Mouse (Mus musculus) gastrocnemius, adult 2 months (tissue): ENCODE measurements around the gene Olfr679. TPM values are rescaled to one million over a fixed set of nuclear protein-coding genes. Genes with fewer than 3 reads are reported as not detected.
"Not testable (repeated sequence)": the region's sequence is repeated elsewhere in the genome, so short reads cannot be mapped to it uniquely, and the experiment has no call there.

ENCODE experiments used
- DNase-seq: peaks from one replicate; pipeline ENCODE4 v3.0.0; 2022
- H3K27ac ChIP-seq: fragments of 200-600 bp; 2 replicates; pipeline ENCODE4 v1.8.1; 2022; ENCODE audit warnings: mild to moderate bottlenecking
- H3K4me3 ChIP-seq: fragments of 200-600 bp; 2 replicates; pipeline ENCODE4 v1.8.1; 2022; ENCODE audit warnings: mild to moderate bottlenecking, moderate library complexity
- CTCF ChIP-seq: fragments of 200-600 bp; IDR thresholded peaks from 2 replicates; pipeline ENCODE4 v1.8.1; 2022; ENCODE audit warnings: antibody characterized with exemption, mild to moderate bottlenecking, moderate library complexity
- intact Hi-C: fragments of 180-260 bp; cut with DNase I; formaldehyde crosslinking; loops from one replicate; pipeline ENCODE4 v1.15.1; 2025
- long read RNA-seq, 2 experiments: library from polyadenylated mRNA; stranded (forward); transcript quantifications; one replicate each; pipeline ENCODE4 v2.0.0; 2021
- total RNA-seq, 2 experiments: library from RNA; stranded (reverse); gene quantifications; 2 replicates each; pipeline ENCODE4 v1.2.3; 2021

Olfr679 gene
- not detected for total RNA-seq
- long read RNA-seq, experiment 1: 0 reads
- long read RNA-seq, experiment 2: 0 reads

- no peak within 1 kb of the TSS for H3K27ac ChIP-seq
- DNase-seq: no peak
- intact Hi-C loops: no loop called here
- no peak within 1 kb of the TSS for H3K4me3 ChIP-seq
- TF ChIP-seq CTCF: no peak
Measured at GRCm38 (mm10) chr7:105080905-105081304, at the start of gene Olfr679. Gene Olfr679 (plus strand): TSS chr7:105081205.

- Histone ChIP-seq H3K27ac (no peak within 1 kb of the TSS), H3K4me3 (no peak within 1 kb of the TSS)
- intact Hi-C loops: no loop called here
- TF ChIP-seq CTCF: no peak
- DNase-seq: no peak
Measured at GRCm38 (mm10) chr7:105032398-105032797, 48.6 kb upstream of the Olfr679 start, which contains the start of gene Olfr676. Gene Olfr676 (plus strand): TSS chr7:105032698.

GRCm38 (mm10) chr7:105033836-105034235 lies 47.2 kb upstream of the Olfr679 start:
- DNase-seq, H3K4me3 ChIP-seq, H3K27ac ChIP-seq, intact Hi-C loops: not testable (repeated sequence)

GRCm38 (mm10) chr7:105058951-105059350 lies 22.1 kb upstream of the Olfr679 start:
- DNase-seq: no peak
- intact Hi-C loops: no loop called here
- no peak overlapping the region for H3K4me3 ChIP-seq
- no peak for TF ChIP-seq CTCF
- no peak overlapping the region for H3K27ac ChIP-seq

GRCm38 (mm10) chr7:105064175-105064574 lies 16.8 kb upstream of the Olfr679 start, which contains the start of gene Olfr678:
Gene Olfr678 (plus strand): TSS chr7:105064475.
- TF ChIP-seq CTCF: no peak
- Histone ChIP-seq H3K27ac (no peak within 1 kb of the TSS), H3K4me3 (no peak within 1 kb of the TSS)
- intact Hi-C loops: no loop called here
- no peak for DNase-seq

GRCm38 (mm10) chr7:105092717-105093116 lies 11.7 kb downstream of the Olfr679 start, which contains the start of gene Olfr680-ps1:
Gene Olfr680-ps1 (minus strand): TSS chr7:105092817.
- H3K4me3 ChIP-seq, intact Hi-C loops, H3K27ac ChIP-seq, DNase-seq: not testable (repeated sequence)

GRCm38 (mm10) chr7:105116536-105116935 lies 35.5 kb downstream of the Olfr679 start, which contains the start of gene Olfr681:
Gene Olfr681 (plus strand): TSS chr7:105116836.
- no peak for DNase-seq

More at GRCm38 (mm10) chr7:105116536-105116935, 35.5 kb downstream of the Olfr679 start, which contains the start of gene Olfr681:
- no peak within 1 kb of the TSS for H3K27ac ChIP-seq
- no peak for TF ChIP-seq CTCF
- H3K4me3 ChIP-seq: no peak within 1 kb of the TSS
- intact Hi-C loops: no loop called here

Other genes with a start within 250 kb of the Olfr679 start
- gene Usp17lb, start 238.6 kb upstream of the Olfr679 start, total RNA-seq: not detected
- gene Usp17la, start 224.2 kb upstream of the Olfr679 start, total RNA-seq: not detected
- not detected for gene Olfr665, start 203.2 kb upstream of the Olfr679 start, total RNA-seq
- not detected for gene Olfr666, start 185.3 kb upstream of the Olfr679 start, total RNA-seq
- not detected for gene Olfr667, start 159.7 kb upstream of the Olfr679 start, total RNA-seq
- gene Olfr668, start 153.1 kb upstream of the Olfr679 start, total RNA-seq: not detected
- not detected for gene Olfr669, start 147.0 kb upstream of the Olfr679 start, total RNA-seq
- gene Olfr670, start 118.6 kb upstream of the Olfr679 start, total RNA-seq: not detected
- gene Olfr671, start 102.1 kb upstream of the Olfr679 start, total RNA-seq: not detected
- not detected for gene Olfr672, start 79.2 kb upstream of the Olfr679 start, total RNA-seq
- not detected for gene Olfr675, start 52.7 kb upstream of the Olfr679 start, total RNA-seq
- gene Olfr676, start 48.5 kb upstream of the Olfr679 start, total RNA-seq: not detected
- not detected for gene Olfr677, start 29.8 kb upstream of the Olfr679 start, total RNA-seq
- not detected for gene Olfr678, start 16.7 kb upstream of the Olfr679 start, total RNA-seq
- not detected for gene Olfr680-ps1, start 11.6 kb downstream of the Olfr679 start, total RNA-seq
- gene Olfr681, start 35.6 kb downstream of the Olfr679 start, total RNA-seq: not detected
- gene Olfr683, start 65.8 kb downstream of the Olfr679 start, total RNA-seq: not detected
- gene Olfr684, start 82.4 kb downstream of the Olfr679 start, total RNA-seq: not detected
- not detected for gene Olfr685, start 104.8 kb downstream of the Olfr679 start, total RNA-seq
- gene Olfr686, start 126.3 kb downstream of the Olfr679 start, total RNA-seq: not detected
- not detected for gene Olfr688, start 206.9 kb downstream of the Olfr679 start, total RNA-seq
- gene Olfr689, start 230.0 kb downstream of the Olfr679 start, total RNA-seq: not detected